Mouse (Mus musculus) layer of hippocampus, postnatal 36 days (tissue): ENCODE measurements around the gene Arl5b. TPM values are rescaled to one million over a fixed set of nuclear protein-coding genes. Genes with fewer than 3 reads are reported as not detected.

Source experiments
- DNase-seq, 2 experiments: peaks; one replicate each; pipeline ENCODE4 v3.0.0; 2022
- total RNA-seq, 2 experiments: library from RNA; stranded (reverse); gene quantifications; 2 replicates each; pipeline ENCODE4 v1.2.3; 2021

Arl5b gene
- 10 to 100 TPM; 30.7 to 35.7 TPM for total RNA-seq

DNA sequence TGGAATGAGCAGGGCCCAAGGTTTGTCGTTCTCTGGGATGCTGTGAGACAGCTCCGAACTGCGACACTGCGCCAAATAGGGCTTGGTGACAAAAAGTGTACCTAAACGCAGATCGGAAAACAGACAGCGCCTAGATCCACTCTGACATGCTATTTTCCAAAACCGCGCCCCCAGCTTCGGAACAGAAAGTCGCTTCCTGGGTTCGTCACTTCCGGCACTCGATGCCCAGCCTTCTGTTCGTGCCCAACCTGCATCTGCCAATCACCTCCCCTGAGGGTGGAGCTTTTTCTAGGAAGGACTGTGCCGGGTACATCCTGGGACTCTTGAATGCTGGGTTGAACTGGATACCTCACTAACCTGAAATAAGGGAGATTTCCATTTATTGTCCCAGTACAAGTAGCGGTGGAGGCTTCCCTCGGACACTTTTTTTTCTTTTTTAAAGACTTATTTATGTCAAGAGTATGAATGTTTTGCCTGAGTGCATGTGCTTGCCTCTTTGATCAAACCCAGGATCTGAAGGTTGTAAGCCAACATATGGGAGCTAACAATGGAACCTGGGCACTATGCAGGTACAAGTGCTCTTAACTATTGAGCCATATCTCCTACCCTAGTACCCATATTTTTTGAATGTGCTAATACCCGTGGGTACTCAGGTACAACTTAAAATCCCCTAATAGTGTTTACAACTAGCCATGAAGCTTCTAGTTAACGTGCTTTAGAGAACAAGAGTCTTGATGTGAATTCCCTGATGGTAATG lies at the start of gene Arl5b:
TSS of gene Arl5b (plus strand) at position 279 of the 757 bp plus-strand sequence.
- peak; percentile 94 to 95 for DNase-seq

DNA sequence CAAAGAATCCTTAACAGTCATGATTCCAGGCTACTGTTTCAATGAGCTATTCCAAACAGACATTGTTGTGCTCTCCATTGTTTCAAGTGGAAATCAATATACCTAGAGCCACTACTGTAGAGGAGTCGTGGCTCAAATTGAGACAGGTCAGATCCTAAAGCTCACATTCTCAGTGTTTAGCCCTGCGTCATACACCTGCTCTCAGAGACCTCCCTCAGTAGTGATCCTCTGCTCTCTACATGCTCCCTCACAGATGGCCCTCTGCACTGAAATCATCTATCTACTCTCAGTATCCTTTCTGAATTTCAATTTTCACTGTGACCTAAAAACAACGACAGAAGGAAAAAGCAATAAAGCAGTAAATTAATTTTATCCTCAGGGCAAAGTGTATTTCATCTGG lies 41.7 kb upstream of the Arl5b start:
- DNase-seq: no peak

DNA sequence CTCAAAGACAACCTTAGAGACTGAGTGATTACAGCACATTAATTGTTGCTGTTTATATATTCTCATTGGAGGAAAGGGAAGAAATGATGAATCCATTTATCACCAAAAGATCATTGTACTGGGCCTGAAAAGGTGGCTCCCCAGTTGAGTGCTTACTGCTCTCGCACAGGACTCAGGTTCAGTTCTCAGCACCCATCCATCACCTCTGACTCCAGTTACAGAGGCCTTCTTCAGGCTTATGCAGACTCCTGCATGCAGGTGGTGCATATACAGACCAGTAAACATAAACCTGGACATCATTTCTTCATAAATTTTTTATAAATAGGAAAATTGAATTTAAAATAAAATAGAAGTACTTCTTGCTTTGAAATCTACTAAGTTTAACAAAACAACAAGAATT lies 41.1 kb upstream of the Arl5b start:
- DNase-seq: no peak

DNA sequence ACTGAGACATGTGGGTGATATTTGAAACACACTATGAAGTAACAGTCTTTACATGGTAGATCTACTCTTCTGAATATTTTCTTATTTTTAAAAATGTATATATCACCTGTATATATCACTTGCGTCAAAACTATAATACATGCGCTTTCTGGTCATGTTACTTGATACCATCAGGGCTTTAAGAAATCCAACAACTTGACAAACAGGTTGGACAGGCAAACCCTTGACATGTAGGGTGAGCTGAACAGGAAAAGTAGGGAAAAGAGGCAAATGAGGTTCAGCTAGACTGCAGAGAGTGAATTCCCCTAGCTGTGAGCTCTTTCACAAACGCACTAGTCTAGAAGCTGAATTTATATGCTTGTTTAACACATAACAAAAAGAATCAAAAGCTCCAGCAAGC lies 22.4 kb upstream of the Arl5b start:
- no peak for DNase-seq

DNA sequence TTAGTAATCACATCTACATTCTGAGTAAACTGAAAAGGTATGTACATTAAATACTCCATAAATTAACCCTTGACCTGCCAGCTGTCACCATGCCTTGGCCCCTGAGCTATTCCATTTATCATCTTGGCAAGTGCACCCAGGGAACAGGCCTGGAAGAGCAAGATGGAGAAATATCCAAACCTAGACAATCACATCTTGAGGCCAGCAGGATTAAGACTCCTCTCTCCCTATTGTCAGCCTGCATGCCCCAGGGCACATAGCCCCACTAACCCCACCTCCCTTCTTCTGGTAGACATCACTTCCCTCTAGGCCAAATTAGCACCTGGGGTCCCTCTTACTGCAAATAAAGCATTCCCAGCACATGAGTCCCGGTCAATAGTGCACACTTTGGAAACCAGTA lies 21.4 kb upstream of the Arl5b start:
- DNase-seq: no peak

DNA sequence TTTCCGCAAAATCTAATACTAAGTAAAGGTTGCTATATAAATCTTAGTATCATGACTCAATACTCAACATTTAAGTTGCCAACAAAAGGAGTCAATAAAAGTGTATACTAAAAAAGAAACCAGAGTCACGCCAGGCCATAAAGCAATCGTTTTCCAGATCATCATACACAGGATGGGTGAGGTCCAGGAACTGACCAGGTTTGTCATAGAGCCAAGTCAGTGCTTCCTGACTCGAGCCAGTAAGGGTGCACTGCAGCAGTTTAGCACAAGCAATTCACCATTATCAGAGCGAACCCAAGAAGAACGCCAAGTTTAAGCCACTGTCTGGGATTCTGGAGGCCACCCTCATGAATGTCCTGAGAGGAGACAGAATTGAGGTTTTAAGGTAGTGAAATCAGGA lies 10.5 kb upstream of the Arl5b start:
- DNase-seq: no peak

DNA sequence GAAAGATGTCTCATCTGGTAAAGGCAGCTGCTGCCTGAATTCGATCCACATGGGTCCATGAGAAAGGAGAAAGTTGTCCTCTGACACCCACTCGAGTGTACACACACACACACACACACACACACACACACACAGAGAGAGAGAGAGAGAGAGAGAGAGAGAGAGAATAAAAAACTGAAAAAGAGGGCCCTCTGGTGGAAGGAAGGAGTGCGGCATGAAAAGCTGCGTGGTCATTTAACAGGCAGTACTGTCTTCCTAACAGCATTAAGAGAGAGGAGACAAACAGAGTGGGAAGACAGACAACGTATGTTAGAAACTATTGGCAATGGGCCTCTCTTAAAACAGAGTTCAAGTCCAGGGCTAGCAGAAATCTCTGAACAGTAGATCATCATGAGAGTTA lies 8.9 kb upstream of the Arl5b start:
- DNase-seq: no peak

DNA sequence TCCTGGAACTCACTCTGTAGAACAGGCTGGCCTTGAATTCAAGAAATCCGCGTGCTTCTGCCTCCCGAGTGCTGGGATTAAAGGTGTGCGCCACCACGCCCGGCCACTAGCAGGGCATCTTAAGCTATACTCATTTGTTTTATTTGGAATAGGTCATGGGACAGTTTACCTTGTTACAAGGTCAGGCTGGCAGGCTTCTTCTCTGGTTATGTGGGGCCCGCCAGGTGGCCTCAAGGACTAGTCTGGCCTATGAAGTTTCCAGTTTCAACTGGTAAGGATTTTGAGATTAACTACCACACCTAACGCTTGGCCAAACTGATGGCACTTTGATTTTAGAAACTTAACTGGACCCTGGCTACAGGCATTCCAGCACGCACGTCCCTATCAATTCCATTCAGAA lies 5.3 kb downstream of the Arl5b start:
- DNase-seq: no peak

DNA sequence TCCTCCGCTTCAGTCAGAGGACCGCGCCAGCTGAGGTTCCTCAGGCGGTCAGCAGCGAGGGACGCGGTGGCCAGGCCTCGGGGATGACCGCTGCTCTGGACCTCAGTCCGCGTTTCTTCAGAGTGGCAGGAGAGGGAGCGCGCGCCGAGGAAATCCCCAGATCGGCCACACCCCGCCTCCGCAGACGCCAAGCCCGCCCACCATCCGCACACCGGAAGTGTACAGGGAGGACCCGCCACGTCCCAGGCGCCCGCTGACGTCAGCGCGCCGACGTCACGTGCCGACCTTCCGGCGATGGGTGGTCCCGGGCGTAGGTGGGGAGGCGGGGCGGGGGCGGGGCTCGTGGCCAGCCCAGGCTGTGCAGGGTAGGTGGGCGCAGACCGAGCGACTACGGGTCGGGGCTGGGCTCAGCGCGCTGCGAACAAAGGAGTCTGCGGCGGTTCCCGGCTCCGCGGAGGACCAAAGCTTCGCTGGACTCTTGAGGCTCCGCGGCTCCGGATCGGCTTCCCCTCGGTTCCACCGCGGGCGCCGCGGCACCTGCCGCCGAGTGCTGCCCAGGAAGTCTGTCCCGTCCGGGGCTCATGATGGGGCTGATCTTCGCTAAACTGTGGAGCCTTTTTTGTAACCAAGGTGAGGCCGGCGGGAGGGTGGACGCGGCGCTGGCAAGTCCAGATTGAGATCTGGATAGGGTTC lies 5.9 kb downstream of the Arl5b start, which contains the start of gene Nsun6:
TSS of gene Nsun6 (minus strand) at position 125 of the 693 bp plus-strand sequence.
- peak; percentile 93 to 95 for DNase-seq

DNA sequence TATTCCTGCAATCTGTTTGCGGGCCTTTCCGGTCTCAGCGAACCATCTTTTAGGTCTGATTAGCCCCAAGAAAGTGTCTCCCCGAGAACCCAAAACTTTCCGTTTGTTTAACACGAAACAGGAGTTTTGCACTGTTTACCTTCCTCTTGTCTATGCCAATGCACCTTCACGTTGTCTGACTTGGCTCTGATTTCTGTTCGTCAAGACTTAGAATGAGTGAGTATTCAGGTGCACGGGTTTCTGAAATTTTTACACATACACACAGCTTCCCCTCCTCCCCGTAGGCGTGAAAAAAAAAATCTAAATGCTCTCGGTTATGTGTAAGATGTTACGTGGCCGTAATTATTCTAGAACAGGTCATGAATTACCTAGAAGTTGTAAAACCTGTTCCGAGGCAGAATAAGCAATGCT lies 6.6 kb downstream of the Arl5b start:
- DNase-seq: no peak

DNA sequence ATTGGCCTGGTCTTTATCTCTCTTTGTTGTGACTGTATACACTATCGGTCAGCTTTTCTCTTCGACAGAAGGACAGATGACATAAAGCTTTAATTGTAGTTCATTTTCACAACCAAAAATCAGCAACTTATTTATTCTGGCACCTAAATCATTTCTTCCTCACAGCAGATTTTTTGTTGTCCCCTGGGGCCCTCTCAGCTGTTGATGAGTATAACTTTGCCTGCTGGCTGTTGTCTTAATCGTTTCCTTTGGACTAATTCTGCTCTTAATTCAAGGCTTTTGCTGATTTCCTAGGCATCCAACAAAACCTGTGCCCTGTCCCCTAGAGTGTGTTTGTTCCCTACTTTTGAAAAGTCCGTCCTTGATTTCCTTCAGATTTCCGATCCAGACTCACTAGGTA lies 9.0 kb downstream of the Arl5b start:
- no peak for DNase-seq

DNA sequence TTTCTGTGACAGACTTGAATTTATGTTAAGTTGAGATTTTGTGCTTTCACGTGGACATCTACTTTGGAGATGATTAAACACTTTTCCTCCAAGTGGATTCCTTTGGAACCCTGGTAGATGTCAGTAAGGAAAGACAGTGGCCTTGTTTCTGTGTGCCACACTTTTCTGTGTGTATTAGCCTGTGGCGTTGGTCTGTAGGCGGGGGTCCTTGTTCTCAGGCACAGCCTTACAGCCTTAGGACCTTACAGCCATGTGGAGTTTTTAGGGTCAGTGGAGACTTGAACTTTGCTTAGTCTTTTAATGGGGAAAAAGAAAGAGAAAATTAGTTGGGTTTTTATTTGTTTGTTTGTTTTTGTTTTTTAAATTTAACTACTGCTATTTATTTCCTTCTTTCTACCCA lies 11.7 kb downstream of the Arl5b start:
- DNase-seq: no peak

DNA sequence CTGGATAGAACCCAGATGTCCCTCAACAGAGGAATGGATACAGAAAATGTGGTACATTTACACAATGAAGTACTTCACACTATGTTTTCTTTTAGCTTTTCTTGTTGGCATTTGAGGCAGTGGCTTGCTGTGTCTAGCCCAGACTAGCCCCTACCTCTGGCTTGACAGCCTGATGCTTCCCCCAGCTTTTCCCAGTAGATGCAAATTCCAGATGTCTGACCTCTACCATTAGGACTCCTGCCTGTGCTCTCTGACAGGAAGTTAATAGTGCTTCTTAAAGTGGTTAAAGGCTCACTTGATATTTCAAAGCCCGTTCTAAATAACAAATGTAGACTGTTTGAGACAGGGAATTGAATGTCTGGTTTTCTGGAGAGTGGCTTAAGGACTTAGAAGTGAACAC lies 14.6 kb downstream of the Arl5b start:
- no peak for DNase-seq

DNA sequence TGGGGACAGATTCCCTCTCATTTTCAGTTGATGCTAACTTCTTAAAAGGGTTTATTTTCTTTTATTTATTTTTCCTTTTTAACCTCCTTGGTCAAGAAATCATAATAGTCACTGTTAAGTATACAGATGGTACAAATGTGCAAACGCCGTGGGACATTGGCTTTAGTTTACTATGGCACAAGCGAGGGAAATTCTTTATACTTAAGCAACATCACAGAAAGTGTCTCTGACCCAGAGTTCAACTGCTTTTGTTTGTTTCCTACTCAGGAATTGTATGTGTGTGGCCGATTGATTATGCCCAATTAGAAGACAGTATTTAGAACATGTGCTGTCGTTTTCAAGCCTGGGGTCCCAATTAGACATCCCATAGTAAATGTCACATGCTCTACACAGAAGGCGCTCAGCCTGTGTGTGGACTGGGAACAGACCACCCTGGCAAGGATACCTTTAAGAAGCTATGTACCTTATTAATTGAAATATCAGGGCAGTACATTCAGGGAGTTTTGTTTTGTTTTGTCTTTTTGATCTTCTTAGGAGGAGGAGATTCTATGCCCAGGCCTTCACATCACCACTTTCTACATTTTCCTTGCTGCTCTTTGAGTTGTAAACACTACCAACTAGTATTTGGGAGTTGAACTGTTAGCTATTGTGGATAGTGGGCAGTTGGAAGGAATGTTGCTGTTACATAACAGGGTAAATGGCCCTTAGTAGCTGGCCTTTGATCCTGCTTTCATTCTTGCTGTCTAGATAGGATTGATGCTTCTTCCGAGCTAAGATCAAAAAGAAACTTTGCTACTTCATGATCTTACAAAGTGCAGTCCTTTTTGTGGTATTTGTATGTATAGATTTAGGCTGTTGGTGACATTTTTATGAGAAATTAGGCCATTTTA lies 15.4 kb downstream of the Arl5b start:
- no peak for DNase-seq

DNA sequence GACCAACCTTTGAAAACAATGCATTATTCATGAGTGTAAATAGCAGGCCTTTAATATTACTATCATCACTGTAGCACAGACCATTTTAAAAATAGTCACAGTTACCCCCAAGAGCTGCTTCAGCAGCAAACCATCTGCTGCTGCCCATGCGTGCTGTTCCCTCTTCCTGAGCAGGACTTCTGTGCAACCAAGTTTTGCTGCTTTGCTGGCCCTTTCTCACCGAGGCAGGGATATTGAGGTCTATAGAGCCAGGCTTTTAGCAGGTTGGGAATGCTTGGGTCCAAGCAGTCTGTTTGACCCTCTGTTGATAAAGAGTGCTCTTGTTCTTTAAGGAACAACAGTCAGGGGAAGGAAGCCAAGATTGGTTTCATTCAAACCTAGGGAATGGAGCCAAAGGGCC lies 16.3 kb downstream of the Arl5b start:
- peak; percentile 15 to 21 for DNase-seq

DNA sequence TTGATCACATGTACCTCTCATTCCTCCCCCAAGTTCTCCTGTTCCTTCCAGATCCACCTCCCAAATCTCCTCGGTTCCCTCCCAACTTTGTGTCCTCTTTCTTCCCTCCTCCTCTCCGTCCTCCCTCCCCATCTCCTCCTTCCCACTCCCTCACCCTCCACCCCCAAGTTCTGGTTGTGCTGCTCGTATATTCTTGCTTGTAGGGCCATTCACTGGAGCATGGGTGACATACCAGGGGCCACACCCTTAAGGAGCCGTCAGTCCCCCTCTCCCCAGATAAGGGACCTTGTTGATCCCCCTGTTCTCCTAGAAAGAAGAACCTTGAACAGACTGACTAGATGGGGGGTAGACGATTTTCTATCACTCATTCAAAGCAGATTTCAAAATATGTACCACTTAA lies 17.9 kb downstream of the Arl5b start:
- DNase-seq: no peak

DNA sequence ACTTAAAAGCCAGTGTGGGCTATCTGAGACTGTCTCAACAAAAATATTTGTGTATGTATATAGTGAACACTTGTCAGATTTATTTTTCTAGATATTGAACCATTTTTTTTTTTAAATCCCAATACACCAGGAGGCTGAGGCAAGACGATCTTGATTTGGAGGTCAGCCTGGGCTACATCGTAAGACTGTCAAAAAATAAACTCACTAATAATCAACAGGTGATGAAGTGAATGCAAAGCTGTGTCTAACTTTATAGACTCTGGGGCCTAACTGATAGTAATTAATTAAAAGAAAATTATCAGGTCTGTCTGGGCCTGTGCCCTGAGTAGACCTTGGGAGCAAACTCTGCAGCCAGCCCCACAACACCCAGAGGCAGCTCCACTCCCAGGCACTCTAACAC lies 34.5 kb downstream of the Arl5b start:
- DNase-seq: no peak

DNA sequence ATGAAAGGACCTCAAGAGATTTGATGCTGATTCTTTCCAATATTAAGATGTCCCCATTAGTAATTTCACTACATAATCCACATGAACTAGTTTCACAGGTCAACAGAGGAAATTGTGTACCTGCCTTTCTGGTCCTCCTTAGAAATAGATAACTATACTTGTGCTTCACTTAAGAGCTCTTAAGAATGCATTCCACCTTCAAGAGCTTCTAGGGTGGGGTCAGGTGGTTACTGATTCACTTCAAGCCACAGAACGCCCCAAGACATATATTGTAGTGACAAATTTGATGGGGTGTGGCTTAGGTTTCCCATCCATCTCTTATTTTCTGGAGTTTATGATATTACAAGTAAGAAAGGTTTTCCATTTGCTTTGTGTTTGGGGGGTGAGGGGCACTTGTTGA lies 38.1 kb downstream of the Arl5b start:
- no peak for DNase-seq

DNA sequence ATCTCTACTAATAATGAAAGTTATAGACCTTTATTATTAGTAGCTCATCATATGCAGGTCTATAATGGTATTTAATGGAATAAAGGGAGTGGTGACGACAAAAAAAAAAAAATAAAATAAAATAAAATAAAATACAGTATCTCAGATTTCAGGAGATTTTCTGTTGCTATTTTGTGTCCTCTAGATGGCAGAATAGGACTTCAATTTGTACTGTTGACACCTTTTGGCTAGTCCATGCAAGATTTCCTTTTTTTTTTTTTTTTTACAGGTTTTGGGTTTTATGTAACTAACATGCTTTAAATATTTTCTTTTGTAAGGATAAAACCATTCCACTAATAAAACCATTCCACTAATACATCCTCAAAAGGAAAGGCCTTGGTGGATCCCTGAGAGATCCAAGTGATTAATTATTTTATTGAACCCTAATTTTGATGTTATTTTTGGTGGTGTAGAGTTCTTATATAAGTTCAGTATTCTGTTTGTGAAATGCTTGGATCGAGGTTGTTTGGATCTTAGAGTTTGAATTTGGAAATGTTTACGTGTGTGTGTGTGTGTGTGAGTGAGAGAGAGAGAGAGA lies 47.4 kb downstream of the Arl5b start:
- no peak for DNase-seq

DNA sequence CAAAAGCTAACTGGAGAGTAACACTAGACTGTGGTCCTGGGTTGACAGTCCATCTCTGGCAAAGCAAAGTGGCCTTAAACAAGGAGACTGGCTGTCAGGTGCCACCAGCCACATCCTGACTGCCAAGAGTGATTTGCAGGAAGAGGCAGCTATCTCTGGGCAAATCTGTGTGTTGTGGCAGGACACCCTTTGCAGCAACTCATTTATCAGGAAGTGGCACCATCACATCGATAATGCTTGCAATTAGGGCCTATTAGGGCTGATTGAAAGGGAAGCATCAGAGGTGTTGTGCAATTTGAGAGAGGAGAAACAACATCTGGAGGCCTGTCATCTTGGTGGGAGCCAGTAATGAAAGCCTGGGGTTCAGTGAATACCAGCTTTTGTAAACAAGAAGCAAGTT lies 55.2 kb downstream of the Arl5b start:
- no peak for DNase-seq

DNA sequence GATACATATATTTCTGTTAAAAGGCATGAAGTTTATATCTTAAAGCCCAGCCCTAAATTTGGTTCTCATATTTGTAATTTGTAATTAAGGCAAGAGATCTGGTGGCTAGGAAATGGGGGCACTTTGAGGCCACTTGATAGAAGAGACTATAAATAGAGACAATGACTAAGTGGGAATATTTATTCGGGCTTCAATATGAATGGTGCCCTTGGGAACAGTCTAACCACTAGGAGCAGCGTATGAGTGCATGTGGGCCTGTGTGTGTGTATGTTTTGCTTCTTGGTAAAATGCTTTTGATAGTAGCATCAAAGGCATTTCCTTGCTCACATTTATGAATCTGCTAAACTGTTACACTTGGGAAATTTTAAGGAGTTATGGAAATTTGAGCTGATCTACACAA lies 62.1 kb downstream of the Arl5b start:
- DNase-seq: no peak

DNA sequence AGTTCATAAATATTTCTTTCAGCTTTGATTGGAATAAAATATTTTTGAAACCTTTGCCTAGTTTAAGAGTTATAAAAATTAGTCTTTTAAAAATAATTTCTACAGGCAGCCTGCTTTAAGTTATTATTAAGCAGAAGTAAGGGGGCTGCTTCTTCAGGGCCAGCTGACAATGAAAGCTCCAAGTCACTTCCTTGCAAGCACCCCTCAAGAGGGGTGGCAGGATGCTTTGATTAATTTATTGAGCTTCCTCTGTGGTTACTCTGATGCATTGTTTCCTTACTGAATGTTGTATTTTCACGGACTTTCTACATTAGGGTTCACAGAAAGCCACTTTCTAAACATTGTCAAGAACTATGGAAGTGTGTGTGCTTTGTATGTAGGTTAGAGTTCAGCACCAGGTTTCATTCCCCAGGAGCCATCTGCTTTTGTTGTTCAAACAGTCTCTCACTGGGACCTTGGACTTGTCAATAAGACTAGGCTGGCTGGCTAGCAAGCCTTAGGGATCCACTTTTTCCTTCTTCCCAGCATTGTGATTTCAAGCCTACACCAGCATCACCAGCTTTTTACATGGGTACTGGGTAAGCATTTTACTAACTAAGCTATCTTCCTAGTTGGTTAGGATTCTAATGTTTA lies 62.7 kb downstream of the Arl5b start:
- DNase-seq: no peak
